Mouse (Mus musculus): ENCODE results near the gene Cacnb4. TPM values are rescaled to one million over a fixed set of nuclear protein-coding genes. Genes with fewer than 3 reads are reported as not detected.

Gene Cacnb4
- 36.3 and 37.7 TPM in 2 replicates for polyA plus RNA-seq (2021; fragmentation: Nextera tagmentation)
- long read RNA-seq, experiment 1, full-length matches to known transcripts, result 95 of 185 reads
- long read RNA-seq, experiment 1, partial matches to known transcripts, result 7 of 185 reads
- long read RNA-seq, experiment 1, other reads (novel, unspliced or antisense), result 83 of 185 reads
- long read RNA-seq, experiment 2, full-length matches to known transcripts, result 342 of 504 reads
- long read RNA-seq, experiment 2, partial matches to known transcripts, result 12 of 504 reads
- long read RNA-seq, experiment 2, other reads (novel, unspliced or antisense), result 150 of 504 reads

GRCm38 (mm10) chr2:52676023-52676912 is at the start of gene Cacnb4:
Cacnb4 (minus strand) TSS chr2:52676831.

GRCm38 (mm10) chr2:52424747-52425522 is 251.7 kb downstream of the Cacnb4 start, which contains the start of gene Arl5a:
Arl5a (minus strand) TSS chr2:52424901.

GRCm38 (mm10) chr2:52378448-52378804 is 298.2 kb downstream of the Cacnb4 start, which contains the start of gene Neb:
Neb (minus strand) TSS chr2:52378474.

Other genes with a start within 250 kb of the Cacnb4 start
- 4.8 and 7.0 TPM in 2 replicates for gene Stam2, start 65.5 kb upstream of the Cacnb4 start, polyA plus RNA-seq (2021; fragmentation: Nextera tagmentation)
- 3.2 and 3.6 TPM in 2 replicates for gene Fmnl2, start 181.0 kb upstream of the Cacnb4 start, polyA plus RNA-seq (2021; fragmentation: Nextera tagmentation)

Measured in layer of hippocampus, adult 6 months (tissue).